Mouse (Mus musculus): ENCODE data around the gene Gpbar1. TPM values are rescaled to one million over a fixed set of nuclear protein-coding genes. Genes with fewer than 3 reads are reported as not detected.
A peak's percentile ranks its signal among the peaks of the same experiment; 100 is the strongest.

The Gpbar1 gene
- polyA plus RNA-seq, 1 experiment from 2014 or later: 0.83 TPM

GRCm38 (mm10) chr1:74302835-74303234 is 24.5 kb downstream of the Gpbar1 start:
- no peak for ATAC-seq (replicated peaks; ENCODE audit: insufficient number of reproducible peaks, low FRiP score, low TSS enrichment)
- Histone ChIP-seq H3K4me2 (peak overlapping the region; percentile 85), H3K27ac (ENCODE audit: low read depth, low read length) (no peak overlapping the region), H3K36me3 (ENCODE audit: control insufficient read depth, insufficient read depth, low read length) (no peaks in the 10 kb centered on the region), H3K9ac (ENCODE audit: low read depth, low read length) (no peak overlapping the region), H3K9me3 (replicated peaks; ENCODE audit: control insufficient read depth, low read length) (no peaks in the 10 kb centered on the region), H3K4me1 (ENCODE audit: control insufficient read depth, insufficient read depth, low read length) (peaks cover 36% of the 10 kb centered on the region), H3K27me3 (ENCODE audit: control insufficient read depth, insufficient read depth, low read length) (no peaks in the 10 kb centered on the region), H3K4me3 (ENCODE audit: low read depth, low read length) (peak overlapping the region; percentile 73)
- 79% methylated on average over 2 of the region's 2 CpGs for WGBS (ENCODE audit: insufficient replicate concordance)

- ATAC-seq (replicated peaks; ENCODE audit: insufficient number of reproducible peaks, low FRiP score, low TSS enrichment): peak; percentile 85
- Histone ChIP-seq H3K4me1 (ENCODE audit: control insufficient read depth, insufficient read depth, low read length) (peaks cover 27% of the 10 kb centered on the region), H3K9ac (ENCODE audit: low read depth, low read length) (peak overlapping the region; percentile 93), H3K27me3 (ENCODE audit: control insufficient read depth, insufficient read depth, low read length) (no peaks in the 10 kb centered on the region), H3K9me3 (replicated peaks; ENCODE audit: control insufficient read depth, low read length) (no peaks in the 10 kb centered on the region), H3K4me2 (peak overlapping the region; percentile 85), H3K4me3 (ENCODE audit: low read depth, low read length) (peak overlapping the region; percentile 73), H3K27ac (ENCODE audit: low read depth, low read length) (peak overlapping the region; percentile 87), H3K36me3 (ENCODE audit: control insufficient read depth, insufficient read depth, low read length) (no peaks in the 10 kb centered on the region)
- under 1% methylated on average over 56 of the region's 56 CpGs for WGBS (ENCODE audit: insufficient replicate concordance)
Observed at GRCm38 (mm10) chr1:74303509-74304338, 25.4 kb downstream of the Gpbar1 start.

- ATAC-seq (replicated peaks; ENCODE audit: insufficient number of reproducible peaks, low FRiP score, low TSS enrichment): no peak
- Histone ChIP-seq H3K27me3 (ENCODE audit: control insufficient read depth, insufficient read depth, low read length) (no peaks in the 10 kb centered on the region), H3K9me3 (replicated peaks; ENCODE audit: control insufficient read depth, low read length) (no peaks in the 10 kb centered on the region), H3K4me1 (ENCODE audit: control insufficient read depth, insufficient read depth, low read length) (peaks cover 24% of the 10 kb centered on the region), H3K27ac (ENCODE audit: low read depth, low read length) (peak overlapping the region; percentile 87), H3K4me2 (peak overlapping the region; percentile 85), H3K36me3 (ENCODE audit: control insufficient read depth, insufficient read depth, low read length) (no peaks in the 10 kb centered on the region), H3K4me3 (ENCODE audit: low read depth, low read length) (peak overlapping the region; percentile 73), H3K9ac (ENCODE audit: low read depth, low read length) (peak overlapping the region; percentile 93)
- 7% methylated on average over 12 of the region's 12 CpGs for WGBS (ENCODE audit: insufficient replicate concordance)
Observed at GRCm38 (mm10) chr1:74304339-74304790, 26.0 kb downstream of the Gpbar1 start.

- Histone ChIP-seq H3K36me3 (ENCODE audit: control insufficient read depth, insufficient read depth, low read length) (no peaks in the 10 kb centered on the region), H3K27me3 (ENCODE audit: control insufficient read depth, insufficient read depth, low read length) (no peaks in the 10 kb centered on the region), H3K9me3 (replicated peaks; ENCODE audit: control insufficient read depth, low read length) (no peaks in the 10 kb centered on the region), H3K9ac (ENCODE audit: low read depth, low read length) (no peak overlapping the region), H3K27ac (ENCODE audit: low read depth, low read length) (no peak overlapping the region), H3K4me1 (ENCODE audit: control insufficient read depth, insufficient read depth, low read length) (peaks cover 24% of the 10 kb centered on the region), H3K4me2 (no peak overlapping the region), H3K4me3 (ENCODE audit: low read depth, low read length) (no peak overlapping the region)
- WGBS (ENCODE audit: insufficient replicate concordance): 64% methylated on average over 4 of the region's 4 CpGs
- ATAC-seq (replicated peaks; ENCODE audit: insufficient number of reproducible peaks, low FRiP score, low TSS enrichment): no peak
Observed at GRCm38 (mm10) chr1:74304946-74305345, 26.6 kb downstream of the Gpbar1 start.

- H3K9ac ChIP-seq (ENCODE audit: low read depth, low read length): no peak within 1 kb of the TSS
Observed at GRCm38 (mm10) chr1:74305522-74305921, 27.2 kb downstream of the Gpbar1 start, which contains the start of gene Tmbim1. Gene Tmbim1, minus strand, starts transcription at chr1:74305622.

GRCm38 (mm10) chr1:74307146-74307545 is 28.8 kb downstream of the Gpbar1 start:
- Histone ChIP-seq H3K4me2 (no peak overlapping the region), H3K9me3 (replicated peaks; ENCODE audit: control insufficient read depth, low read length) (no peaks in the 10 kb centered on the region), H3K27ac (ENCODE audit: low read depth, low read length) (no peak overlapping the region), H3K27me3 (ENCODE audit: control insufficient read depth, insufficient read depth, low read length) (no peaks in the 10 kb centered on the region), H3K4me3 (ENCODE audit: low read depth, low read length) (no peak overlapping the region), H3K36me3 (ENCODE audit: control insufficient read depth, insufficient read depth, low read length) (no peaks in the 10 kb centered on the region), H3K9ac (ENCODE audit: low read depth, low read length) (no peak overlapping the region), H3K4me1 (ENCODE audit: control insufficient read depth, insufficient read depth, low read length) (peaks cover 18% of the 10 kb centered on the region)
- no peak for ATAC-seq (replicated peaks; ENCODE audit: insufficient number of reproducible peaks, low FRiP score, low TSS enrichment)
- 96% methylated on average over 1 of the region's 1 CpGs for WGBS (ENCODE audit: insufficient replicate concordance)

More at GRCm38 (mm10) chr1:74305522-74305921, 27.2 kb downstream of the Gpbar1 start, which contains the start of gene Tmbim1:
- peak within 1 kb of the TSS; percentile 73 for H3K4me3 ChIP-seq (ENCODE audit: low read depth, low read length)
- no peak within 1 kb of the TSS for H3K27ac ChIP-seq (ENCODE audit: low read depth, low read length)
- peak within 1 kb of the TSS; percentile 85 for H3K4me2 ChIP-seq
- H3K36me3 ChIP-seq (ENCODE audit: control insufficient read depth, insufficient read depth, low read length): no peaks in the 10 kb centered on the region
- no peaks in the 10 kb centered on the region for H3K27me3 ChIP-seq (ENCODE audit: control insufficient read depth, insufficient read depth, low read length)
- H3K9me3 ChIP-seq (replicated peaks; ENCODE audit: control insufficient read depth, low read length): no peaks in the 10 kb centered on the region
- peaks cover 21% of the 10 kb centered on the region for H3K4me1 ChIP-seq (ENCODE audit: control insufficient read depth, insufficient read depth, low read length)
- WGBS (ENCODE audit: insufficient replicate concordance): 92% methylated on average over 2 of the region's 2 CpGs
- ATAC-seq (replicated peaks; ENCODE audit: insufficient number of reproducible peaks, low FRiP score, low TSS enrichment): no peak

GRCm38 (mm10) chr1:74308001-74308964 is 29.9 kb downstream of the Gpbar1 start:
- H3K27ac ChIP-seq (ENCODE audit: low read depth, low read length): no peak overlapping the region
- no peak overlapping the region for H3K4me2 ChIP-seq
- no peak overlapping the region for H3K4me3 ChIP-seq (ENCODE audit: low read depth, low read length)
- H3K9me3 ChIP-seq (replicated peaks; ENCODE audit: control insufficient read depth, low read length): no peaks in the 10 kb centered on the region
- H3K9ac ChIP-seq (ENCODE audit: low read depth, low read length): no peak overlapping the region
- H3K27me3 ChIP-seq (ENCODE audit: control insufficient read depth, insufficient read depth, low read length): no peaks in the 10 kb centered on the region
- WGBS (ENCODE audit: insufficient replicate concordance): 68% methylated on average over 10 of the region's 10 CpGs
- H3K36me3 ChIP-seq (ENCODE audit: control insufficient read depth, insufficient read depth, low read length): no peaks in the 10 kb centered on the region
- ATAC-seq (replicated peaks; ENCODE audit: insufficient number of reproducible peaks, low FRiP score, low TSS enrichment): no peak
- H3K4me1 ChIP-seq (ENCODE audit: control insufficient read depth, insufficient read depth, low read length): peaks cover 12% of the 10 kb centered on the region

GRCm38 (mm10) chr1:74309767-74310166 is 31.4 kb downstream of the Gpbar1 start:
- H3K9me3 ChIP-seq (replicated peaks; ENCODE audit: control insufficient read depth, low read length): no peaks in the 10 kb centered on the region
- ATAC-seq (replicated peaks; ENCODE audit: insufficient number of reproducible peaks, low FRiP score, low TSS enrichment): peak; percentile 71; the same call in 1 of the 2 replicates
- 0 out of 2 replicates have a peak overlapping the region, but pooled peaks have one; percentile 46 for H3K9ac ChIP-seq (ENCODE audit: low read depth, low read length)
- peaks cover 10% of the 10 kb centered on the region for H3K4me1 ChIP-seq (ENCODE audit: control insufficient read depth, insufficient read depth, low read length)
- H3K4me3 ChIP-seq (ENCODE audit: low read depth, low read length): no peak overlapping the region
- WGBS (ENCODE audit: insufficient replicate concordance): 13% methylated on average over 3 of the region's 3 CpGs
- no peak overlapping the region for H3K4me2 ChIP-seq
- no peaks in the 10 kb centered on the region for H3K36me3 ChIP-seq (ENCODE audit: control insufficient read depth, insufficient read depth, low read length)
- peak overlapping the region; percentile 84 for H3K27ac ChIP-seq (ENCODE audit: low read depth, low read length)
- H3K27me3 ChIP-seq (ENCODE audit: control insufficient read depth, insufficient read depth, low read length): no peaks in the 10 kb centered on the region

Measured in heart, embryonic 11.5 days (tissue).